Mouse (Mus musculus) cerebellum, adult 2 months (tissue): ENCODE results near the gene Atp9a.
A peak's percentile ranks its signal among the peaks of the same experiment; 100 is the strongest.

ENCODE experiments used
- CTCF ChIP-seq: fragments of 200-500 bp; IDR thresholded peaks from 2 replicates; pipeline ENCODE4 v1.5.1; 2011; ENCODE audit warnings: low read depth, mild to moderate bottlenecking, control low read depth, low read length, moderate library complexity, borderline replicate concordance; ENCODE audit not compliant: insufficient read depth
- POLR2A ChIP-seq: fragments of 200-500 bp; IDR thresholded peaks from 2 replicates; pipeline ENCODE4 v1.6.1; 2011; ENCODE audit warnings: low read length, control low read depth, borderline replicate concordance; ENCODE audit not compliant: insufficient read depth

GRCm38 (mm10) chr2:168742059-168742627, at the start of gene Atp9a:
- peak; percentile 63 for TF ChIP-seq POLR2A
- no peak for TF ChIP-seq CTCF
